Mouse (Mus musculus) layer of hippocampus, postnatal 14 days (tissue): Measurements from ENCODE around the gene B3gnt2. TPM values are rescaled to one million over a fixed set of nuclear protein-coding genes. Genes with fewer than 3 reads are reported as not detected.

Experiments used
- DNase-seq, 2 experiments: peaks; one replicate each; pipeline ENCODE4 v3.0.0; 2021 to 2022; ENCODE audit warnings: low spot score in 2 of 2, mixed read lengths in 1 of 2
- total RNA-seq, 2 experiments: library from RNA; stranded (reverse); gene quantifications; 2 replicates each; pipeline ENCODE4 v1.2.3; 2021

Gene B3gnt2
- total RNA-seq, 2 experiments from 2014 or later: 16.1 TPM

DNA sequence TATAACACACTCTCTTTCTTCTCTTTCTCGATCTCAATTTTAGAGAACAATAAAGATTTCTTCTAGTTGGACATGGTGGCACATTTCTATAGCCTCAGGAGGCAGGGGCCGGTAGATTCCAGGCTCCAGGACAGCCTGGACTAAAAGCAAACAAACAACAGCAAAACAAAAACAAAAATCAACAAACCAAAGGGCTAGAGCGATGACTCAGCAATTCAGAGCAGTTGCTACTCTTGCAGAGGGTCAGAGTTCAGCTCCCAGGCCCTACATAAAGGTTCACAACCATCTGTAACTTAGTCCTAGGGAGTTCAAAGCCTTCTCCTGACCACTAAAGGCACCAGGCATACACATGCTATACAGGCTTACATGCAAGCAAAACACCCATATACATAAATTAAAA, 82.2 kb downstream of the B3gnt2 start:
- DNase-seq: no peak

DNA sequence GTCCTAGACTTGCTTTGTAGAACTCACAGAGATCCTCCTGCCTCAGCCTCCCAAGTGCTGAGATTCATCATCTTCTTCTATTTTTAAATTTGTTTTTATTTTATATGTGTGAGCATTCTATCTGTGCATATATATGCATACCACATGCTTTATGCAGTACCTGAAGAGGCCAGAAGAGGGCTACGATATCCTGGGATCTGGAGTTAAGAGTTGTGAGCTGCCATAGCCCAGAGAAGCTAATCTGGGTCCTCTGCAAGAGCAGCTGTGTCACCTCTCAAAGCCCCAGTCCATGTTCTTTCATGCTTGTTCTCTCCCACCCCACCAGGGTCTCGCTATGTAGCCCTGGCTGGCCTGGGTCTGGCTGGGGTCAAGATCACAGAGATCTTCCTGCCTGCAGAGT, 83.2 kb downstream of the B3gnt2 start:
- DNase-seq: no peak

DNA sequence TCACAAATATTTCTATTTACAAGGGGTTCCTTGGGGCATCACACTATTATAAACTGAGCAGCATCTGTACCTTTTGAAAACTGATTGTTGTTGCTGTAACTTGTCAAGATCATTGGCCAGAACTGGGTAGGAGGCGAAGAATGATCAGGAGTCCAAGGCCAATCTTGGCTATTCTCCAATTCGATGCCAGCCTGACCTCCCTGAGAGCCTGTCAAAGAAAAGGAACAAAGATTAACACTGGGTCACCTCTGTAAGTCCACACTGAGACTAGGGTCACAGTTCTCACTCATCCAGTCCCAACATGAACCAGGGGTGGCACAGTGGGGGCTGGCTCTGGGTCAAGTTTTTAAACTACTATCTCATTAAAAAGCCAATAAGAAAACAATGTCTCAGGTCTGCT, 85.9 kb downstream of the B3gnt2 start:
- no peak for DNase-seq

DNA sequence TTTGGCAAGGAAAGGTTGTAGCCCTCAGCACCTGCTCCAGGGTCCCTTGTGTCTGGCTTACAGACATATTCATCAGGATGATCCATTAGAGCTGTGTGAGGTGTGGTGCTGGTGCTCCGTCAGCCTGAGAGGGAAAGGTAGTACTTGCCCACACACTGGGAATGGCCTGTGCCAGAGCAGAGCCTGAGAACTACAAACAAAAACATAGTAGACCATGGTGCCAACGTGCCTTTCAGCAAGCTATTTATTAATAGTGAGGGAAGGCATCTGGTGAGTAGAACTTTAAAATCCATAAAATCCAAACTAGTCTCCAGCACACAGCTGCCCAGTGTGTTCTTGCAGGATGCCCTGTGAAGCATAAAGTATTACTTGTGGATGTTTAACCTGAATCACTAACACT, 94.5 kb downstream of the B3gnt2 start:
- no peak for DNase-seq

DNA sequence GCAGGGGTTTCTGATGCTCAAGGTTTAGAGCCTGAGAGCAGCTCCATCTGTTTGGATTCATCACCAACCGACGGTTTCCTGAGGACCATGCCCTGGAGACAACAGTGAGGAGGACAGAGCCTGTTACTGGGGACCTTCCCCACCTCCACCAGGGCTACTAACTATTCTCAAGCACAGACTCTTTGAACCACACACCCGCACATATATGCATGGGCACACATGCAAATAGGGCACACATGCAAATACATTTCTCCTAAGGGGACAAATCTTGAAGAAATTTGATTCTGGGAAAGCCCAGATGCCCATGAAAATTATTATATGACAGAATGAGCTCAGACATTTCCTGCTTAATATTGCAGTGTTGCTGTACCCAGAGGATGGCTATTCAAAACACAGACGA, 95.3 kb downstream of the B3gnt2 start:
- DNase-seq: no peak

DNA sequence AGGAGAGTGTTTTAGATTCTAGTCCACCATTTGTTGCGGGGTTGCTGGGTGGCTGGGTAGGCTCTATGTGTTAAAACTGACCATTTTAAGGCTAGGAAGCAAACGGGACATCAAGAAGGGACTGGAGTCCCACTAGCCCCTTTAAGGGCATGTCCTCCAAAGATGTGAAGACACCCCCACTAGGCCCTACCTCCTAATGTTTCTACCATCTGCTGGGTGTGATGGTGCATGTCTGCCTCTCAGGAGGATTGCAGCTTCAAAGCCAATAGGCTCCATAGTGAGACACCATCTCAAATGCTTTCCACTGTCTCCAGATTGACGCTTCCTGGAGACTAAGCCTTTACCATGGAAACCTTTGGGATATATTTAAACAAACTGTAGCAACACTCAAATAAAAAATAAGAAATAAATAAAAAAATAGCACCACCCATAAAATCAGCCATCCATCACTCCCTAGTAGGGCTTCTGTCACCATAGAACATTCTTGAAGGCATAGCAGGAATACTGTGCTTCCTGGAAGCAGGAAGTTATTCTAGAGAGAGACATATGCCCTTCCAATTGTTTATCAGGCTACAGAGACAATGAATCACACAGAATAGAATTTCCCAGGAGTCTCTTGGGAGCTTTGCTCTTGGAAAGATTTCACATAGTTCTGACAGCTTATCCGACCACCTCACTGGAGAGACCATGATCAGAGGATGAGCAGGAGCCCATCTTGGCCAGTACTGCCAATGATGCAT, 97.0 kb downstream of the B3gnt2 start:
- DNase-seq: no peak

DNA sequence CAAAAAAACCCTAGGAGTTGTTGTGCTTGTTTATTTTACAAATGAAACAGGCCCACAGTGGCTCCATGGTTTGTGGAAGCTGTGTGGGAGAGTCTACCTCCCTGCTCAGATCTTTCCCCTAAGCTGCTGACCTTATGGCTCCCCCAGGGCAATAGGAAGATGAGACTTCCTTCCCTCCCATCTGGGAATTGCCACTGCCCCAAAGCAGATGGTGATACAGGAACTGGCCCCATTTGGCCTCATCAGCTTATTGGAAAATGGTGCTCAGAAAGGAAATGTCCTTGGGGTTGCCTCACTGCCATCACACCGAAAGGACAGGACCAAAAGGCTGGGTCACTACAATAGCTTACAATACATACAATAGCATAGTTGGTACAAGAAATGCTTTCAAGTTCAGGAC, 97.7 kb downstream of the B3gnt2 start:
- no peak for DNase-seq

DNA sequence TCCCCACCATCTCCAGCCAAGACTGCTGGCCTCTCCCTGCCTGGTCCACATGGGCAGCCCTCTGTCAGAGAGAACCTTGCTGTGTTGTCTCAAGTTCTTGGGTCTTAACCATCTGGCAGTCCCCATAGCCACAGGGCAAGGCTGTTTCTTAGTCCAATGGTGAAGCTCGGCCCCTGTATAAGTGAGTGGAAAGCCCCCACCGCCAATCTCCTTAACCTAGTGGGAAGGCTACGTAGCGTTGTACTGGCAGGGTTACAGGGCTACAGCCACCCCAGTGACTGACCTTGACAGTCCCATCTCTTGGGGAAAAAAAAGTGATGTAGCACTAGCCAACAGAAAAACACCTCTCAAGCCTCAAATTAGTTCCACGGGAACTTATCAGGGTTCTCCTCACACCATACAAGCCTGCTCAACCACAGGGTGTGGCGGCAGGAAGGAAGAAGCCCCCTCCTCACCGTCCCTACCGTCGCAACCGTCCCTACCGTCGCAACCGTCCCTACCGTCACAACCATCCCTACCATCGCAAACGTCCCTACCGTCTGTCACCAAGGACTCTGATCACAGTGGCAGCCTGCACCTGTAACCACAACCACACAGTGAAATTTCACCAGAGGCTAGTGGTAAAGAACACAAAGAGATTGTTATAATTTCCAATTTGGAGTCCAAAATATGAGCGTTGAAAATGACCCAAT, 98.4 kb downstream of the B3gnt2 start:
- no peak for DNase-seq

DNA sequence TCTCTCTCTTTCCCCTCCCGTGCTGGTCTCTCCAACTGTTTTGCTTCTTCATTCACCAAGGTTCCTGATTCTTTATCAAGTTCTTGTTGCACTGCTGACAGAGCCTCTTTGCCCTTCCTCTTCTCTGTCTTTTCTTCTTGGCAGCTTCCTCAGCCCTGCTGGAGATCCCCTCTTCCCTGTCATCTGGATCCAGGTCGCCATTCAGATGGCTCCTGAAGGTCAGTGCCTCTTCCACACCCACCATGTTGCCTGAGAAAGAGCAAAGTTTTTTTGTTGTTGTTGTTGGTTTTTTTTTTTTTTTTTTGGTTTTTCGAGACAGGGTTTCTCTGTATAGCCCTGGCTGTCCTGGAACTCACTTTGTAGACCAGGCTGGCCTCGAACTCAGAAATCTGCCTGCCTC, 101.0 kb downstream of the B3gnt2 start:
- no peak for DNase-seq

DNA sequence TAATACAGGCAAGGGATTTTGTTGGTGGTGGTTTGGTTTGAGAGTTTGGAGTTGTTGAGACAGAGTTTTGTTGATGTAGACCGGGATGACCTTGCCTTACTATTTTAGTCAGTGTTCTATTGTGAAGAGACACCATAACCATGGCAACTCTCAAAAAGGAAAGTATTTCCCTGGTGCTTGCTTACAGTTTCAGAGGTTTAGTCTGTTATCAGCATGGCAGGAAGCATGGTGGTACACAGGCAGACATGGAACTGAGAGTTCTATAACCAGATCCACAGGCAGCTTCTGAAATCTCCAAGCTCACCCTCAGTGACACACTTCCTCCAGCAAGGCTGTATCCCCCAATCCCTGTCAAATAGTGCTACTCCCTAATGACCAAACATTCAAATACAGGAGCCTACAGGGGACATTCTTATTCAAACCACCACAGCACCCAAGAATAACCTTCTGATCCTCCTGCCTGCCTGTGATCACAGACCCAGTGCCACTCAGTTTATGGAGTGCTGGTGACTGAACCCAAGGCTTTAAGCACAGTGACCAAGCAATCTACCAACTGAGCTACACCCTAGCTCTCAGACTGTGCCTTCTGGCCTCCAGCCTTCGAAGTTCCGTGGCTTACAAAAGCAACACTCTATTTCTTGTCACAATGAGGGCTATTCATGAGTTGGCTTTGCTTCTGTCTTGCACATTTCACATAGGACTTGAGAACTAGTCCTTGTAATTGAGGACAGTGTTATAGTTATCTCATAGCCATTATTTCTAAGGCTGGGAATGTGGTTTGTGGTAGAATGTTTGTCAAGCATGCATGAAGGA, 104.4 kb downstream of the B3gnt2 start:
- no peak for DNase-seq

DNA sequence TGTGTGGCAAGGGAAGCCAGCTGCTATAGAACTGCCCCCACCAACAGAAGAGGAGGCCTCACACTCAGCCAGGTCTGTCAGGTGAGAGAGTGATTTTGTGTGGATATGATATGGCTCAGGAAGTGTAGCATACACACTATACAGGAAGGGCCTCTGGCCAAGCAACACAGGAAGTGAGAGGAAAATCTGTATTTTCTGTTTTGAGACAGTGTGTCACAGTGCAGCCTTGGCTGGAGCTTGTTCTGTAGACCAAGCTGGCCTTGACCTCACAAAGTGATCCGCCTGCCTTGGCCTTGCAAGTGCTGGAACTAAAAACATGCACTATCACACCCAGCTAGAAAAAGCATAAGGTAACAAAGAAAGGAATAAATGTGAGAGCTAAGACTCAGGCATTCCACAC, 105.6 kb downstream of the B3gnt2 start:
- DNase-seq: no peak

DNA sequence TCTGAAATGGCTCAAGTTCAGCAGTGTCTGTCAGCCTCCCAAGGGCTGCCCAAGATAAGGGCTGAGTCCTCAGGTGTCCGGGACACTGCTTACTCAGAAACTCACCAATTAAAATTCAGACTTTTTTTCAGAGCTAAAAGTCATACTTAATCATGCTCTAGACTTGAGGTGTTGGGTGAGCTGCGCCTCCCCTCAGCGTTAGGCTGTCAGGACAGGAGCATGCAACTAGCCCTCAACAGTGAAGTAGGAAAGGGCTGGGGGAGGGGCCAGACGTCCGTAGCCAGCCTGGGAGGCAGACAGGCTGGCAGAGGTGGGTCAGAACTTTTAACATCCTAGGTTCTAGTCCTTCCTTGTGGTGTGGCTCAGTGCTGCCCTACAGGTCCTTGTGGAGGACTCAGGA, 108.2 kb downstream of the B3gnt2 start:
- no peak for DNase-seq

DNA sequence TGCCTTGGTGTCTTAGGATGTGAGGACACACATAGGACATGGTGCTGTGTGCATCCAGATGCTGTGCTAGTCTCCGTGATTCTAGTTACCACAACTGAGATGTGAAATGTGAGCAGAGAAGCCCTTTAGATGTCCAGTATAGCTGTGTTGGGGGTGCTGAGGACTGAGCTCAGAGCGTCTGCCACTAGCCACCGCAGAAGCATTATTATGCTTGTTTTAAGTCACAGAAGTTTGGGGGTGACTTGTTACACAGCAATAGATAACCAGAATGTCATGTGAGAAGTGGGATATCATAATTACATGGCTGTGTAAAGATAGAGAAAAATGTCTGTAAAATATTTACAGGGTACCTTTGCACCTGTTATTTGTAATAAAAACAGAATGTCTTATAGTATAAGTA, 109.2 kb downstream of the B3gnt2 start:
- DNase-seq: no peak

DNA sequence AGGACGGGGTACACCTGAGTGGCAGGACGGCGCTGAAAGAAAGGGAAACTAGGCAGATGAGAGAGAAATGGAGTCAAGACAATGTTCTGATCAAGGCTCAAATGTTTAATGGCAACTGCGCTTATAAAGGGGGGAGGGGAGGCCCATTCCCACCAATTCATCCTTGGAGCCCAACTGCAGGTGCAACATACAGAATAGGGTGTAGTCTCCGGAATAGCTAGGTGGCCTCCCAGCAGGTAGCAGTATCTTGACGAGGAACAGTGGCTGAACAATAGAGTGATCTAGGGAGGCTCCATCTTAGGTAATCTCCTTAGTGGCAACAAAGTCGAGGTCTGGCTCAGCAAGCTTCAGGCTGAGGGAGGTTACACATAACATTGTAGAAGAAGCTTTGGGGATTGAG, 113.4 kb downstream of the B3gnt2 start:
- no peak for DNase-seq

DNA sequence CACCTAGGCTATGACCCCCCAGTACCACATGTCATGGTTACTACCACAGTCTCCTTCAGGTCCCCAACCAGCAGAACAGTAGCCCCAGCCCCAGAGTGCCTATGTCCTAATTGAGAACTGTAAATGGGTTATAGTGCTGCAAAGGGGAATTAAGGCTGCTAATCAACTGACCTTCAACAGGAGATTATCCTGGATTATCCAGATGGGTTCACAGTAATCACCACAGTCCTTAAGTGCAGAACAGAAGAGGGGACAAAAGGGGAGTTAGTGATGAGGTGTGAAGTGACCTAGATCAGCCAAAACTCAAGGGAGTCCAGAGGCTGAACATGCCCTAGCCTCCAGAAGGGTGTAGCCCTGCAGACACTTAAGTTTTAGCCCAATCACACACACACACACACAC, 115.4 kb downstream of the B3gnt2 start:
- no peak for DNase-seq

DNA sequence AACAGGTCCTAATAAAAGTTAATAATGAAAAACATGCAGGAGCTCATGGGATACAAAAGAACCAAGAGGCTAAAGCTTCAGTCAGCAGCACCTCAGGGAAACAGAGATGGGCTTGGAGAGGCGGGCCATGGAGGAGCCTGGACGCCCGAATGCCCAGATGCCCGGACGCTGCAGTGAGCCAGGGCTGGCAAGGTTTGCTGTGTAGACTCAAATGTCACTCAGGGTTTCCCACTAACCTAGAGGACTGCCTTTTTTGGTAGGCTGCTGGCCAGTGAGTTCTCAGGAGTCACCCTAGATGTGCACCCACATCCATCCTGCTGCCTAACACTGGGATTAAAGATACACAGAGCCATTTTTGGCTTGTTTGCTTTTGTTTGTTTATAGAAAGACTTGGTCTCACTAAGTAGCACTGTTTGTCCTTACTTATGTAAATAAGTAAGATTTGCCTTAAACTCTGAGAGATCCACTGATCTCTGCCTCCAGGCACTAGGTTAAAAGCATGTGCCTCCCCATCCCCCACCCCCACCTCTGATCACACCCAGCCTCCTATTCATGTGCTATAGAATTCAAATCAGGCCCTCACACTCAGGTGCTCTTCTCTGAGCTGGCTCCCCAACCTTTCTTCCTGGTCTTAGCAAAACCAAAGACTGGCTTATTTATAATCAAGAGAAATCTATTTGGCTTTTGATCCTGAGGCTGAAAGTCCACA, 117.0 kb downstream of the B3gnt2 start:
- DNase-seq: no peak

DNA sequence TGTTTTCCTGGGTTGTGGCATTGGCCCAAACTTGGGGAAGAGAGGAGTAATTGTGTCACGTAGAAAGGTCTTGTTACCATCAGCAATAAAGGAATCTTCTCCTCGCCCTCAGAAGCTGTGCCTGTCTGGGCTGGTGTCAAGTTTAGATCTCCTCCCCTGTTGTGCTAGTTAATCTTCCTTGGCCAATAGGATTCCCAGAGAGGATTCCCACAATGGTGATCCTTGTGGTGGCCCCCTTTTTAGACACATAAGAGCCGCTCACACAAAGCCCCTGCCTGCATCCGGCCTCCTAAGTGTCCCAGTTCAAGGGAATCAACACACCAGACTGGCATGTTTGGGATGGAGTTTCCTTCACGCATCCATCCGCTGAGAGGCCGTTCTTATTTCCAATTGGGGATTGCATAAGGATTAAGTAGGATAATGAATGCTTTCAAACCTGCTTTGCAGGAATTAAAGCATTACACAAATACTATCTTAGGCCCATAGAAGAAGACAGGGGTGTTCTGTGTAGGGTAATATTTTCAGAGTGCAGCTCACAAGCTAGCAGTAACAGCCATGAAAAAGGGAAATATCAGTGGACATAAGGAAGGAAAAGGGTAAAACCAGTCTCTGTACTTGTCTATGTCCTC, 118.6 kb downstream of the B3gnt2 start:
- no peak for DNase-seq

DNA sequence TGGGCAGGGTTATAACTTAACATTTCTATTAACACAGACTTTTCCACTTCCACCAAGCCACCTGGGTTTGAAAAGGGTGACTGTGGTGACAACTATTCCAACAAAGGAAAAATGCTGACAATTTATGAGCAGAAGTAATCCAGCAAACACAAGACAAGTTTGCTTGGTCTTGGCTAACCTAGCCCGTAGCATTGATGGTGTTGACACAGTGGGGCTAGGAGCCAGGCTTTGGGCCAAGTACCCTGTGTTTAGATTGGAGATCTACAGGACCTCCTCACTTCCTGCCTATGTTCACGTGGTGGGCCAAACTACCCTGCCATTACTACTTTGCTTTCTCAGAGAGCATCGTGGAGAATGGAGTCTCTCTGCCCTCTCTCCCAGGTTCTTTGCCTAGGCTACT, 119.3 kb downstream of the B3gnt2 start:
- no peak for DNase-seq

DNA sequence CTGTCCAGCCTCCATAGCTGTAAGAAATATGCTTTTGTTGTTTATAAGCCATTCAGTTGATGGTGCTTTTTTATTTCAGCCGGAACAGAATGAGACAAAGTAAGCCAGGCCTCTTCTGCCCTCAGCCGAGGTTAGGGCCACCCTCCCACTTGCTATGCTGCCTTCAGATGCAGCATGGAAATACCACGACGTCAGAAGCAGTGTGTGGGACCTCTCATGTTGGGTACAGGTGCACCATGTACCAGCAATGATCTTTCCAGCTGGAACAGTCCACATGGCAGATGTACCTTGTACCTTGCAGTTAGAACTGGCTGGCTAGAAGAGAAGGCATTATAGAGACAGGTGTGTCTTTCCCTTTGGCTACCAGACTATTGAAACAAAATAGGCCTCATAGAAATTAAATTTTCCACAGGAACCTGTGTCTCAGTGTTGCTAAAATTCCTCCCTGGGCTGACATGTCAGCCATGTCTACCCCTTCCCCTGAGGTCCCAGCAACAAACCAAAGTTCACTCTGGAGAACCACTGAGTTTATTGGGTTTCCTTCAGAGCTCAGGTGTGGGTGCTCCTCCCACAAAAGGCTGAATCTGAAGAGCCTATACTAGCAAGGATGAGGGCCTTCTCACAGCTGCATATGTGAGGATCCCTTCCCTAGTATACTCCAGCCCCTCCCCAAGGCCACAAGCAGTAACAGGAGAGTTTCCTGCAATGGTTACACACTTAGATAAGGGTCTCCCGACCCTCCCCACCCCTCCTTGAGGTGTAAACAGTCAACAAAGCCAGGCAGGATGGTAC, 121.1 kb downstream of the B3gnt2 start:
- DNase-seq: no peak

DNA sequence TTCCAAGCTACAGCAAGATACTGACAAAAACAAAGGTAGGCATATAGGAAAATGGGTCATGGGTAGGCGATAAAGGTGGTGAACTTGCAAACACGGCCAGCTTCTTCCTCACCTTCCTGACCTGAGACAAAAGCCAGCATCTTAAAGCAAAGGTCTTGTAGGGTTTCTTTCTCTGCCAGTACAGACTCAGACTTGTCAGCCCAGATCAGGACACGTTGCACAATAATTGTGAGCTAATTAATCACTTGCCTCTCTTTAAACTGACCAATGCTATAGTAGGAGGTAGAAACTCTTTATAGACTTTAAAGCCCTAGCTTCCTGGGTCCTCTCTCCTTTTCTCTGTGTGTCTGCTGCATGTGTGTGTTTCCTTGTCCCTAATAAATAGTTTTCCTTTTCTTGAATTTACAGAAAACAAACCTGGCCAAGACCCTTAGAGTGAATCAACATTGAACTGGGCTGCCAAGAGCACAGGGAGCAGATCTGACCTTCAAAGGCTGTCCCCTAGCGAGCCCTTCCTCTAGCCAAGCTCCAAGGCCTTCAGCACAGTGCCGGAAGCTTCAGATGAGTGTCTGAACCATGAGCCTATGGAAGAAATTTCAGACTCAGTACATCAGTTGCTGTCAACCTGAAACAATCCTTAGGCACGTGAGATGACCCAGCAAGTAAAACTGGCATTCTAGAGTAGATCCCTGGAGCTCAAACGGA, 124.1 kb downstream of the B3gnt2 start:
- DNase-seq: no peak
